Mouse (Mus musculus) thymus, adult 2 months (tissue): ENCODE data around the gene Idnk.

Experiments
- CTCF ChIP-seq: fragments of 200-500 bp; IDR thresholded peaks from 2 replicates; pipeline ENCODE4 v1.5.1; 2012; ENCODE audit warnings: mild to moderate bottlenecking, control low read depth, low read length, moderate library complexity, borderline replicate concordance; ENCODE audit not compliant: control insufficient read depth, poor library complexity, insufficient read depth; ENCODE audit errors: extremely low read depth
- POLR2A ChIP-seq: fragments of 200-500 bp; IDR thresholded peaks from 2 replicates; pipeline ENCODE4 v1.6.1; 2012; ENCODE audit warnings: mild to moderate bottlenecking, low read length, control low read depth, moderate library complexity; ENCODE audit not compliant: control insufficient read depth, poor library complexity, insufficient read depth; ENCODE audit errors: extremely low read depth

- TF ChIP-seq CTCF = no peak
- no peak for TF ChIP-seq POLR2A
Measured at GRCm38 (mm10) chr13:58206084-58206483, 48.6 kb downstream of the Idnk start.
